Mouse (Mus musculus) erythroblast, embryonic 14.5 days (primary cell): ENCODE results near the gene Fzd4. TPM values are rescaled to one million over a fixed set of nuclear protein-coding genes. Genes with fewer than 3 reads are reported as not detected.

ENCODE experiments used
- H3K27me3 ChIP-seq: 2 replicates; pipeline ENCODE4 v1.6.1; 2012; ENCODE audit warnings: inconsistent platforms; ENCODE audit not compliant: control insufficient read depth
- H3K36me3 ChIP-seq: 2 replicates; pipeline ENCODE4 v1.6.1; 2012; ENCODE audit warnings: mild to moderate bottlenecking, inconsistent platforms; ENCODE audit not compliant: control insufficient read depth
- H3K4me1 ChIP-seq: 2 replicates; pipeline ENCODE4 v1.6.1; 2012; ENCODE audit warnings: inconsistent platforms; ENCODE audit not compliant: control insufficient read depth
- H3K4me3 ChIP-seq: replicated peaks from 2 replicates; pipeline ENCODE3; 2012; ENCODE audit warnings: moderate library complexity, mild to moderate bottlenecking, inconsistent platforms
- H3K9me3 ChIP-seq: 2 replicates; pipeline ENCODE4 v1.6.1; 2012; ENCODE audit warnings: low read length, inconsistent platforms, mixed read lengths; ENCODE audit not compliant: control insufficient read depth
- GATA1 ChIP-seq: IDR thresholded peaks from 2 replicates; pipeline ENCODE4 v1.6.1; 2012; ENCODE audit warnings: low read length, inconsistent platforms, mixed read lengths
- TAL1 ChIP-seq: IDR thresholded peaks from 3 replicates; pipeline ENCODE4 v1.6.1; 2012; ENCODE audit warnings: low read length, inconsistent platforms, mixed read lengths
- polyA plus RNA-seq: library from polyadenylated mRNA; stranded (reverse); fragments of >175 nt; gene quantifications from 2 replicates; pipeline ENCODE4 v1.2.3, GENCODE M21; 2012

Fzd4 gene
- polyA plus RNA-seq, 1 experiment = not detected

DNA sequence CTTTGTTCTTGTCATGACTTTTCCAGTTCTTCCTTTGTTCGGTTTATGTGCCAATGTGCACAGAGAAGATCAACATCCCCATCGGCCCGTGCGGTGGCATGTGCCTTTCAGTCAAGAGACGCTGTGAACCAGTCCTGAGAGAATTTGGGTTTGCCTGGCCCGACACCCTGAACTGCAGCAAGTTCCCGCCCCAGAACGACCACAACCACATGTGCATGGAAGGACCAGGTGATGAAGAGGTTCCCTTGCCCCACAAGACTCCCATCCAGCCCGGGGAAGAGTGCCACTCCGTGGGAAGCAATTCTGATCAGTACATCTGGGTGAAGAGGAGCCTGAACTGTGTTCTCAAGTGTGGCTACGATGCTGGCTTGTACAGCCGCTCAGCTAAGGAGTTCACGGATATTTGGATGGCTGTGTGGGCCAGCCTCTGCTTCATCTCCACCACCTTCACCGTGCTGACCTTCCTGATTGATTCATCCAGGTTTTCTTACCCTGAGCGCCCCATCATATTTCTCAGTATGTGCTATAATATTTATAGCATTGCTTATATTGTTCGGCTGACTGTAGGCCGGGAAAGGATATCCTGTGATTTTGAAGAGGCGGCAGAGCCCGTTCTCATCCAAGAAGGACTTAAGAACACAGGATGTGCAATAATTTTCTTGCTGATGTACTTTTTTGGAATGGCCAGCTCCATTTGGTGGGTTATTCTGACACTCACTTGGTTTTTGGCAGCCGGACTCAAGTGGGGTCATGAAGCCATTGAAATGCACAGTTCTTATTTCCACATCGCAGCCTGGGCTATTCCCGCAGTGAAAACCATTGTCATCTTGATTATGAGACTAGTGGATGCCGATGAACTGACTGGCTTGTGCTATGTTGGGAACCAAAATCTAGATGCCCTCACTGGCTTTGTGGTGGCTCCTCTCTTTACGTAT is 3.1 kb downstream of the Fzd4 start:
- Histone ChIP-seq H3K27me3 (peaks cover 48% of the 10 kb centered on the region), H3K9me3 (peaks cover 2% of the 10 kb centered on the region; the same call in 1 of the 2 replicates), H3K4me3 (no peak overlapping the region), H3K4me1 (peaks cover 20% of the 10 kb centered on the region), H3K36me3 (no peaks in the 10 kb centered on the region; the same call in 1 of the 2 replicates)
- TF ChIP-seq GATA1 (no peak), TAL1 (no peak)

DNA sequence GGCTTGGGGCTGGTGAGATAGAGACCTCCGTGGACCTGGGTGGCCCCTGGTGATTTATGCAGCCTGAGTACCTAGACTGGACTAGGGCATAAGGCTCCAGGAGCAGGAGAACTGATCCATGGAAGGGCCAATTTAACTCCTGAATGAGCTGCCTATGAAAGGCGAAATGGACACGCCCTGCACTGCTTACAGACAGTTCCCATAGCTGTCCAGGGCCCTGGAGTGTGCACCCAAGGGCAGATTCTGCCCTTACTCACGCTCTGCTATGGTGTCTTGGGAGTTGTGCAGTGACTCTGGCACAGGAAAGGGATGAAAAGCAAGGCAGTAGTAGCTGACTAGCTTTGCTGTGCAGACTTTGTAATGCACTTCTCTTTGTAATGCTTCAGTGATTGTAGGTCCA is 6.1 kb downstream of the Fzd4 start:
- Histone ChIP-seq H3K36me3 (no peaks in the 10 kb centered on the region; the same call in 1 of the 2 replicates), H3K9me3 (no peaks in the 10 kb centered on the region), H3K4me3 (no peak overlapping the region), H3K27me3 (peaks cover 18% of the 10 kb centered on the region), H3K4me1 (no peaks in the 10 kb centered on the region)
- TF ChIP-seq TAL1 (no peak), GATA1 (no peak)

DNA sequence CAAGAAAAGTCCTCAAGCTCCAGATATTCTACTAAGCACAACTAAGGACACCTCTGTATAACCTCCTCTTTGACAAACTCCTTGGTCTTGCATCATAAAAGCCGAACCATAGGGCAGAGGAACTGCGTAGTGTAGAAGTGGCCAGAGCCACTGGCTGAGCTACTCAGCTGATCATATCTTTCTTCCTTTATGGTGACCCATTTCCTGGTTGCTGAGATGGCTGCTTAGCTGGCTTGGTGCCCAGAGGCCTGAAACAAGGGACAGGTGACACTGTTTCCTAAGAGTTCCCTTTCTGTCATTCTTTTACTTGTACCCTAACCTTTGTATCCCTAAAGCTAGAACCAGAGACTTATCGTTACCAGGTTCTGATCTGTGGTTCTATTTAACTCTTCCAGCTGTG is 7.2 kb downstream of the Fzd4 start:
- no peak for TF ChIP-seq TAL1
- Histone ChIP-seq H3K4me1 (no peaks in the 10 kb centered on the region), H3K4me3 (no peak overlapping the region), H3K27me3 (peaks cover 7% of the 10 kb centered on the region), H3K9me3 (no peaks in the 10 kb centered on the region), H3K36me3 (no peaks in the 10 kb centered on the region; the same call in 1 of the 2 replicates)

DNA sequence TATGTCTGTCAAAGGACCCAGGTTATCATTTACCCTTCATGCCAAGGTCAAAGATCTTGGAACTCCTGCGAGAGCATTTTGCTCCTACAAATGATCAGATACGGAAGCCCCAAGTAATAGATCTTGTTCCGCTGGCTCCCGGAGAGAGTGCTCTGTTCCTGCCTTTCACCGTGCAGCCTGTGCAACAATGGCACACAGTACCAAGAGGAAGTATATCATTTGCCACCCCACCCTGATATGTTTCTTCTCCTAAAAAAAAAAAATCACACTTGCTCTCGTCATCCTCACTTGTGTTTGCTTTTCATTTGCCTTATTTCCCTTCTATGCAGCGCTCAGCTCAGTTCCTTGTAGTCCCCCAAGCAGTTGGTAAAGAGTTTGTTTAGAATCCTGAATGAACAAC is 7.9 kb downstream of the Fzd4 start:
- no peaks in the 10 kb centered on the region for H3K9me3 ChIP-seq
- H3K4me3 ChIP-seq = no peak overlapping the region
- TF ChIP-seq GATA1 (no peak), TAL1 (no peak)
- H3K27me3 ChIP-seq = peaks cover 2% of the 10 kb centered on the region
- H3K4me1 ChIP-seq = no peaks in the 10 kb centered on the region
- H3K36me3 ChIP-seq = no peaks in the 10 kb centered on the region; the same call in 1 of the 2 replicates

DNA sequence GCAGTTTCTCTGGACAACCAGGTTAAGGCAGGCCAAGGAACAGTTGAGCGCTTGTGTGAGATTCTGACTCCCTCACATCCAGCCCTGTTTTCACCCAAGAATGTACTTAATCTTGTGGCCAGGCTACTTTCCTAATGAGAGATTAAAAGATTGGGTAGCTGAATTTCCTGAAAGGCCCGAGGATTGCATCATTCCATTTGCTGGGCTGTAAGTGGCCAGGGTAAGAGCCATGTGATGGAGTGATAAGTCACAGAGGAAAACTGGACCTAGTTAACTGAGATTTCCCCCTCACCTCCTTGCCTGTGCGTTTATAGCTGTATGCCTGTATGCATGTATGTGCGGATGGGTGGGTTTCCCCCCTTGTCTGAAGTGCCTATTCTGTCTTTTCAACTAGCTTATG is 11.9 kb downstream of the Fzd4 start:
- Histone ChIP-seq H3K36me3 (no peaks in the 10 kb centered on the region), H3K27me3 (no peaks in the 10 kb centered on the region), H3K4me1 (no peaks in the 10 kb centered on the region), H3K9me3 (no peaks in the 10 kb centered on the region), H3K4me3 (no peak overlapping the region)
- no peak for TF ChIP-seq GATA1
- TF ChIP-seq TAL1 = no peak

DNA sequence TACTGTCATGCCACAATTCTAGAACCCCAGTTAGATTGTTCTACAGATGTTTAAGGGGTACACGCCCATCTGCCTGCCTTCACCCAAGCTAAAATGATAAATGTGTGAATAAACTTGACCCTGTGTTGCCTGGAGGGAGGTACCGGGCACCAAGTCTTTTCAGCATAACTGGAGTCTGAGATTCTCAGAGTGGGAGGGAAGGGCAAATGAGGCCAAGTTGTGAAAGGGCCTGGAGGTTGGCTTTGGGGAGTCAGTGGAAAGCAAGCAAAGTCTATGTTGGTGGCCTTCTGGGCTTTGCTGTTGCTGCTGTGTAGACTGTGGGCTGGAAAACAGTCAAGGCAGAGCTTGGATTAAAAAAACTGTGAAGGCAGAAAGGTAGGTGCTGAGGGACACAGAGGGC is 13.6 kb downstream of the Fzd4 start:
- no peaks in the 10 kb centered on the region for H3K4me1 ChIP-seq
- no peaks in the 10 kb centered on the region for H3K36me3 ChIP-seq
- H3K4me3 ChIP-seq = no peak overlapping the region
- H3K9me3 ChIP-seq = no peaks in the 10 kb centered on the region
- TF ChIP-seq GATA1 = no peak
- TF ChIP-seq TAL1 = no peak
- no peaks in the 10 kb centered on the region for H3K27me3 ChIP-seq

DNA sequence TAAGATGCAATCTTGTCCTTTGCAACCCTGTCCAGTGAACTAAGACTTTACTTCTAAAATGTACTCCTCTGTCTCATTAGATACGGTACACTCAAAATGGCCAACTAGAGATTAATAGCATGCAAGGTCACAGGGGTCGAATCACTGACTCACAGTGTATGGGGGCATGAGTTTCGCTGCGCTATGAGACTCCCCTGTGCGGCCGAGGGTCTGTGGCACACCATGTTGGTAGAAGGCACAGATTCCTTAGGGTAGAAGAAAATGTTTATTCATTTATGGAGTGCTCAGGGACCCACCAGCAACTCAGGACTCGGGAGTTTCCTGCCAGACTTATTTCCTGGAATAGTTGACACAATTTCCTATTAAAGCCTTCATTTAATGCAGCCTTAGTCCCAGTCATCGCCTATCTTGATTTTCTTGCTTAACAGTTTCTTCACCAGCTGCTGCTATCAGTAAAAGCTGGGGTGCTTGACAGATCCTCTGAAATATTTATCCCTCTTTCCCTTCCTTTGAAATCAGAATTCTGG is 14.0 kb downstream of the Fzd4 start:
- TF ChIP-seq TAL1 (no peak), GATA1 (no peak)
- Histone ChIP-seq H3K36me3 (no peaks in the 10 kb centered on the region), H3K4me1 (no peaks in the 10 kb centered on the region), H3K4me3 (no peak overlapping the region), H3K9me3 (no peaks in the 10 kb centered on the region), H3K27me3 (no peaks in the 10 kb centered on the region)

DNA sequence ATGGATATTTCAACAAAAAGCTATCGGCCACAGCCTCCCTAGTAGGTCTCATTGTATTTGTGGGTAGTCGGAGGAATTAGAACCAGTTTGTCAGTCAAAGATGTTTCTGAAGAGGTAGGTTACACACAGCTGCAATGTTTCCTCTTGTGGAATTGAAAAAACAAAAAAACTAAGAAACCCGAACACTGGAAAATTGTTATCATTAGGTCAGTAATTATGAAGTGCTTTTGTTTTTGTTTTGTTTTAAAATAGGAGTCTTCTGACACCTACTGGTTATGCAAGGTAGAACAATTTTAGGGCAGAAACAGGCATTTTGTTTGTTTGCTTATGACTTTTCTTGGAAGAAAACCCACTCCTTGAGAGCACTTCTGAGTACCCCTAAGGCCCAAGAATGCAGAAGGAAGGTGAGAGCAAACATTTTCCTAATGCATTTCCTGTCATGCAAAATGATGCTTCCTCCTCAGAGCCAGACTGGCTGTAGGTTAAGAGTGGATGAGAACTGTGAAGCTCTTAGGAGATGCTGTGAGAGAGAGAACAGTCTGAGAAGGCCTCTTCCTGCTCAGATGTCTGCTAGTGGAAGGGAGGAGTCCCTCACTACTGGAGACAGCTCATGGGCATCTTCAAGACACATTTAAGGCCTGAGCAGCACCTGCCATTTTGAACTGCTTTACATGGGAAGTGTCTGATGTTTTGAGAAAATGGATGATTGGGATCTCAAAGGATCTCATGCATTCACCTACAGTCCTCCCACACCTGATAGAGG is 14.9 kb downstream of the Fzd4 start:
- no peak for TF ChIP-seq TAL1
- no peak for TF ChIP-seq GATA1
- Histone ChIP-seq H3K4me1 (no peaks in the 10 kb centered on the region), H3K4me3 (no peak overlapping the region), H3K27me3 (no peaks in the 10 kb centered on the region), H3K9me3 (no peaks in the 10 kb centered on the region), H3K36me3 (no peaks in the 10 kb centered on the region)

DNA sequence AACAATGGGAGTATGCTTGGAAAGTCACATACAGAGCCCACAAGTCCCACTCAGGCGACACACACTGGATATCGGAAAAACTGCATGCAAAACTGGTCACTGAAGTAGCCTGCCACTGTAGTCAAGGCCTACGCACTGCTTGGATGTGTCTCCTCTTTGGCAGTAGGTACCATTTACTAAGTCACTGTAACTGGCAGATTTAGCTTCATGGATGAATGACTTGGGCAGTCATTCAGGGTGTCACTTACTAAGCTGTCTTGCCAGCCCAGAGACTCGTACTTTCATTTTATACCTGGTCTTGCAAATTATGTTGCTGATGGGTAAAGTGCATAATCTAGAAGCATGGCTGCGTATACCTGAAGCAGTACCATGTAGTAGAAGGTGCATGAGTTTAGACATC is 17.1 kb downstream of the Fzd4 start:
- TF ChIP-seq GATA1 (no peak), TAL1 (no peak)
- Histone ChIP-seq H3K9me3 (no peaks in the 10 kb centered on the region), H3K4me3 (no peak overlapping the region), H3K36me3 (no peaks in the 10 kb centered on the region), H3K27me3 (no peaks in the 10 kb centered on the region), H3K4me1 (no peaks in the 10 kb centered on the region)
